Mouse (Mus musculus): ENCODE measurements around the gene Slc8a2.

The Slc8a2 gene

GRCm38 (mm10) chr7:16129421-16129845 is at the start of gene Slc8a2:
Gene Slc8a2 (plus strand): TSS chr7:16129826.
- DNase-seq (ENCODE audit: low spot score), result no peak

- no peak for DNase-seq (ENCODE audit: low spot score)
Observed at GRCm38 (mm10) chr7:16079947-16080346, 49.7 kb upstream of the Slc8a2 start.

- DNase-seq (ENCODE audit: low spot score), result no peak
Observed at GRCm38 (mm10) chr7:16080581-16080980, 49.0 kb upstream of the Slc8a2 start.

GRCm38 (mm10) chr7:16083361-16083760 is 46.3 kb upstream of the Slc8a2 start:
- DNase-seq (ENCODE audit: low spot score), result no peak

GRCm38 (mm10) chr7:16087587-16087986 is 42.0 kb upstream of the Slc8a2 start:
- DNase-seq (ENCODE audit: low spot score), result no peak

- DNase-seq (ENCODE audit: low spot score), result no peak
Observed at GRCm38 (mm10) chr7:16094592-16094991, 35.0 kb upstream of the Slc8a2 start.

- peak; percentile 99 for DNase-seq (ENCODE audit: low spot score)
Observed at GRCm38 (mm10) chr7:16098021-16099017, 31.3 kb upstream of the Slc8a2 start, which contains the start of gene Napa. Gene Napa (plus strand): TSS chr7:16098458.

GRCm38 (mm10) chr7:16099901-16100300 is 29.7 kb upstream of the Slc8a2 start:
- DNase-seq (ENCODE audit: low spot score), result no peak

GRCm38 (mm10) chr7:16101081-16101480 is 28.5 kb upstream of the Slc8a2 start:
- DNase-seq (ENCODE audit: low spot score), result no peak

- DNase-seq (ENCODE audit: low spot score), result no peak
Observed at GRCm38 (mm10) chr7:16101726-16102475, 27.7 kb upstream of the Slc8a2 start.

GRCm38 (mm10) chr7:16102686-16103226 is 26.9 kb upstream of the Slc8a2 start:
- DNase-seq (ENCODE audit: low spot score), result no peak

- peak; percentile 57 for DNase-seq (ENCODE audit: low spot score)
Observed at GRCm38 (mm10) chr7:16103760-16104159, 25.9 kb upstream of the Slc8a2 start.

- DNase-seq (ENCODE audit: low spot score), result no peak
Observed at GRCm38 (mm10) chr7:16104611-16105388, 24.8 kb upstream of the Slc8a2 start.

- no peak for DNase-seq (ENCODE audit: low spot score)
Observed at GRCm38 (mm10) chr7:16108886-16109542, 20.6 kb upstream of the Slc8a2 start.

- DNase-seq (ENCODE audit: low spot score), result no peak
Observed at GRCm38 (mm10) chr7:16110158-16110557, 19.5 kb upstream of the Slc8a2 start.

- DNase-seq (ENCODE audit: low spot score), result no peak
Observed at GRCm38 (mm10) chr7:16111284-16112090, 18.1 kb upstream of the Slc8a2 start.

GRCm38 (mm10) chr7:16116418-16116817 is 13.2 kb upstream of the Slc8a2 start:
- DNase-seq (ENCODE audit: low spot score), result no peak

GRCm38 (mm10) chr7:16117100-16117499 is 12.5 kb upstream of the Slc8a2 start:
- DNase-seq (ENCODE audit: low spot score), result no peak

GRCm38 (mm10) chr7:16119569-16120261 is 9.9 kb upstream of the Slc8a2 start, which contains the start of gene Kptn:
Gene Kptn (plus strand): TSS chr7:16119895.
- peak; percentile 89 for DNase-seq (ENCODE audit: low spot score)

- DNase-seq (ENCODE audit: low spot score), result no peak
Observed at GRCm38 (mm10) chr7:16120262-16120600, 9.4 kb upstream of the Slc8a2 start.
